Mouse (Mus musculus) erythroid progenitor cell, adult 5-6 weeks (primary cell): ENCODE results near the gene Loxl4. TPM values are rescaled to one million over a fixed set of nuclear protein-coding genes. Genes with fewer than 3 reads are reported as not detected.

Experiments
- ATAC-seq: replicated peaks from 2 replicates; pipeline ENCODE4 v1.8.0; 2016; ENCODE audit warnings: moderate number of reproducible peaks, mild to moderate bottlenecking, moderate TSS enrichment, inconsistent platforms; ENCODE audit not compliant: poor library complexity, low FRiP score, severe bottlenecking
- total RNA-seq, 2 experiments: library from RNA; stranded (forward) in 1 of 2; stranded (reverse) in 1 of 2; fragments of 150-400 nt in 1 of 2; fragments of 186-747, 209-891 nt in 1 of 2; gene quantifications; 2 replicates each; pipeline versions ENCODE4 v1.2.3 to v1.2.4; 2015 to 2017; ENCODE audit warnings: low replicate concordance in 2 of 2

The Loxl4 gene
- total RNA-seq (2015; ENCODE audit: low replicate concordance) (not detected in 2 replicates), total RNA-seq (2017; ENCODE audit: low replicate concordance) (not detected in 2 replicates)

DNA sequence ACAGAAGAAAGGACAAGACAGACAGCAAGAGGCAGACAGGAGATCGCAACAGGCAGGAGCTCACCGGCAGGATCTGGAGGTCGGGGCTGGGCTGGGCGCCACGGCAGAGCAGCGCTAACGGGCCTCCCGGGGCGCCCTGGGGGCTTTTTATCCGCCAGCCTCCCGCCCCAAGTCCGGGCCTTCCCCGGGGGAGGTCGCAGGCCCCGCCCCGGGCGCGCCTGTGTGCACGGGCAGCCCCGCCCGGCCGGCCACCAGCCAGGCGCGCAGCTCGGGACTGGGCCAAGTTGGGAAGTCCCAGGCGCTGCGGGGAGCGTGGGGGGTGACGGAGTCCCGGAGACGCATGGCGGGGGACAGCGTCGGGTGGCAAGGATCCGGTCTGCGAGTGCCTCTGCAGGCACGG is at the start of gene Loxl4:
TSS of gene Loxl4 (minus strand) at position 160 of the 400 bp plus-strand sequence.
- no peak for ATAC-seq

GRCm38 (mm10) chr19:42661430-42662164 is 49.0 kb upstream of the Loxl4 start:
- no peak for ATAC-seq

DNA sequence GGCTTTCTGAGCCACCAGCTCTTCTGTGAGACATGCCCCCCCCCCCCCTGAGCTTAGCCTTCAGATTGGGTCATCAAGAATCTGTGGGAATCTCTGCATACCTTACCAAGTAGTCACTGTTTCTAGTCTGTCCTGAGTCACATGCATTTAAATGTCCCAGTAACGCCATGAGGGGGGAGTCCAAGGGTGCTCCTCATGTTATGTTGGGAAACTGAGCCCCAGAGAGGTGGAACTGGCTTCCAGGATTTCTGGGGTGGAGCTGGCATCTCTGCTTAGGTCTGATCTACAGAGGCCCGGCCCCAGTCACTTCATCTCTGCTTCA is 47.6 kb upstream of the Loxl4 start:
- no peak for ATAC-seq

GRCm38 (mm10) chr19:42659354-42660243 is 47.0 kb upstream of the Loxl4 start:
- ATAC-seq, result no peak

DNA sequence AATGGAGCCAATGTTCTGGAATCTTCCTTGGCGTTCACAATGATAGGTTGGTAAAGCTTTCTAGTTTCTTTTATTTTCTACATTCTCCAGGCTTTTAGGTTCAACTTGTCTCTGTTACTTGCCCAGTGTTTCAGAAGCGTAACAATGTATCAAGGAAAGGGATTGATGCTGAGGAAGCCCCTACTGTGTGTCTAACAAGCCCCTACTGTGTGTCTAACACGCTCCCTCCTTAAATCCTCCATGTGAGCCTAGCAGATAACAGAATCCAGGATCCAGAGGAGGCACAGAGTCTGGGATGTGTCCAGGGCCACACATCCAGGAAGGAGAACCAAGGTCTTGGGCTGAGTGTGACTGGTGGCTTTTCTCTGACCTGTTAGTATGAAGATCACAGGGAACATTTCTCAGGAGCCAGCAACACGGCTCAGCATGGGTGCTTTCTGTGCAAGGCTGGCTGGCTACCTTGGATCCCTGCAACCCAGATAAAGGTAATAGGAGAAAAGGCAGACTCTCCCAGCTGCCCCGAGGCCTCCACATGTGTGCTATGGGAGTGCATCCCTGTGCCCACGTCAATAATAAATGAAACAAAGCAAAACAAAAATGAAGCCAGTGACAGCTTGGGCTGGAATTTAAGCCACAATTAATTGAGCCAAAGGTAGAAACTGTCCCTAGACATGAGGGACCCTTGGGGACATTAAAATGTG is 46.0 kb upstream of the Loxl4 start:
- no peak for ATAC-seq

GRCm38 (mm10) chr19:42657769-42658168 is 45.2 kb upstream of the Loxl4 start:
- ATAC-seq, result no peak

GRCm38 (mm10) chr19:42657306-42657705 is 44.7 kb upstream of the Loxl4 start:
- ATAC-seq, result no peak

GRCm38 (mm10) chr19:42655006-42655405 is 42.4 kb upstream of the Loxl4 start:
- no peak for ATAC-seq

DNA sequence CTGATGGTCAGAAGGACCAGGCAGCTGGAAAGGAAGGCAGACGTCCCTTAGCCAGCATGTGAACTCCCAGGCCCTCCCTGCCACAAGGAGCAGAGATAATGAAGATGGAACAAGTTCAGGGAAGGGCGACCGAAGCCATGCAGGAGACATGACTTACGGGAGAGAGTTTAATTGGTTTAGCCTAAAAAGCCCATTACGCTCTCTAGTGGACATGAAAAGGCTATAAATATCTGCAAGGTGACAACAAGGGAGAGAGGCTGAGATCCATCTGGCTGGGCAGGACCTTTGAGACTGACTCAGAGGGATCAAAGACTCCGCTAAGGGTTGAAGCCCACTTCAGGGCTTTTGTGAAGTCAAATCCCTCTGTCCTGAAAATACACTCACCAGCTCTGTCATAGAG is 40.5 kb upstream of the Loxl4 start:
- ATAC-seq, result no peak

DNA sequence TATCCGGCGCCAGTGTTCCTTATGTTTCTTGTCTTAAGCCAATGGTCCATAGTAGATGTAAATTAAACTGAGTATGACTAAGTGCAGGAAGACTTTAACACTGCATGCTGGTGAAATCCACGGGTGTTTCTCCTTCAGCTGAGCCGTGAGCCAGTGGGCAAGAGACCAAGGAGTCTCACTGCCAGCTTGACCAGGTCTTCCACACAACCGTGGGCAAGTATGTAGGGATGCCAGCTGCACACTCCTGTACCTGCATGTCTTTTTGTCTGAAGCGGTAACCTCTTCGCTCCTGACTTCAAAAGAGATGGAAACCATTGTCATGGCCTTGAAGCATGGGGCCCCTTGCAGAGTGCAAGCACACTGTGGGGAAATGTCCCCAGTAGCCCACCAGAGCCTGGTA is 39.8 kb upstream of the Loxl4 start:
- no peak for ATAC-seq

DNA sequence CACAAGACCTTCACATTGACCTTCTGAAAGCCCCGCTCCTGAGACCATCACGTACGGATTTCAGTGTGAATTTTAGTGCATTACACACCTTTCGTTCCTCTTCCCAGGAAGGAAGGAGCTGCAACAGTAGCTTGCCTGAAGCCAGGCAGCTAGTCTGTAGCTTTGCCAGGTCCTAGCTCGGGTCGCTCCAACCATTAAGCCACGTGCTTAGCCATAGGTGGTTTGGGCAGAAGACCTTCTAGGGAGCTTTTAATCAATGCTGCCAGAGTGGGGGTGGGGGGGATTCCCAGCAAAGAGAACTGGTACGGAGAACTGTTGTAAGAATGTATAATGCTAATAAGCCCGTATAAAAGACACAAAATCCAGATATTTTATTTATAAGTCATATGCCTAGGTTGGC is 27.6 kb upstream of the Loxl4 start:
- ATAC-seq, result no peak

- ATAC-seq, result no peak
Measured at GRCm38 (mm10) chr19:42639544-42639943, 26.9 kb upstream of the Loxl4 start.

- ATAC-seq, result no peak
Measured at GRCm38 (mm10) chr19:42638604-42639481, 26.2 kb upstream of the Loxl4 start.

GRCm38 (mm10) chr19:42636631-42637030 is 24.0 kb upstream of the Loxl4 start:
- ATAC-seq, result no peak

- ATAC-seq, result no peak
Measured at GRCm38 (mm10) chr19:42633650-42634049, 21.0 kb upstream of the Loxl4 start.

- no peak for ATAC-seq
Measured at GRCm38 (mm10) chr19:42632301-42632700, 19.7 kb upstream of the Loxl4 start.

DNA sequence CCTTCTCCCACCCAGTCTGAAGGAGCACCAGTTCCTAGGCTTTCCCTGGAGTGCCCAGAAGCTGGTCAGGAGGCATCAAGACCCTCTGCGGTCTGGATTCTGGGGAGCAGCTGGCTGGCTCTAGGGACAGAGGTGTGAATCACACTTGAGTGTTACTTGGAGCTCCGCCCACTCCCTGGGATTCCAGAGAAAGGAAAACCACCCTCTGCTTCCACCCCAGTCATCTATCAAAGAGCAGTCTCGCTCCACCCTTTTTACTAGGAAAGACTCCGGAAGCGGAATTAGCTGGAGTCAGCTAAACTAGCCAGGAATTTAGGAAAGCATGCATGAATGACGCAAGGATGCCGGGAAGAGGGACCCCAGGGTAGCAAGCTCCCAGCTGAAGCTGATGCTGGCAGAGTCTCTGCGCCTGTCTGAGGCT is 18.9 kb upstream of the Loxl4 start:
- no peak for ATAC-seq

DNA sequence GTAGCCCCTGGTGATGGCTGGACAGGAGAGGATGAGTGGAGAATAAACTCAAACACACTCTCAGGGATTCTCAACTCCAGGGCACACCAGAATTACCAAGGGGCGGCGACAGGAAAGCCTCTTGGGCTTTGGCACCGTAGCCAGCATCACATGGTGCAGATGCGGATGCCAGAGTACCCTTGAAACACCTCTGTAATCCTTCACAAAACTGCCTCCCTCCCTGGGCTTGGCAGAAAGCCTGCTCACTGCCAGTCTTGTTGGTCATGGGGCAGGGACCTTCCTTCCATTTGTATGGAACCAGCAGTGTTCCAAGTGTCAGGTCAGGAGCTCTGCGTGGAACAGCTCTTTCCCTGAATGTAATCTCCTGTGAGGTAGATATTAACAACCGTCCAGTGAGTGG is 15.5 kb upstream of the Loxl4 start:
- ATAC-seq, result no peak

DNA sequence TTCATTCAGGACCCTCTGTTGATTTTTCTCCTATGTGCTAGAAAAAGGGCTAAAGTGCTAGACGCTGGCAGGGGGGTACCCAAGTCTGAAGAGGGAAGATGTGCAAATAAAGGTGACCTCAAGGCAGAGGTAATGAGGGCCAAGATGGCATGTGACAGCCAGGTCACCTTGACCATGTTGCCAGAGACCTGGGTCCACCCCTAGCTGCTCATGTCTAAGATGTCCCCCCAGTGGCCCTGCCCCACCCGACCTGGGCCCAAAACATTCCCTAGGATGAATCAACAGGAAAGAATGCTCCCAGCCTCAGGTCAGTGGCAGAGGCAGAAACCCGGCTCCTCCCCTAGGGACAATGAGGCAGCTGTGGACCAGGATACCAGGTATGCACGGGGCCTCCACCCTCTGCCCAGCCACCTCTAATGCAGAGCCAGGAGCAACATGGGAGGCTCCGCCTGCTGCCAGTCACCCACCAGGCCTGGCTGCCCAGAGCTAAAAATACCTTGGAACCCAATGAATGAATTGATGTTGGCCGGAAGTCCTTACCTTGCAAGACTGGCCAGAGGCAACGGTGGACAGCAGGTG is 1.1 kb upstream of the Loxl4 start:
- ATAC-seq, result no peak
